ENCODE assay signal across 8 mouse cellular contexts in genomic region chr5:137314193-137315083, GRCm38 (mm10). TPM values are rescaled to one million over a fixed set of nuclear protein-coding genes. Genes with fewer than 3 reads are reported as not detected.
DNase-seq lines count a peak whose midpoint lies in the region; ATAC-seq lines count a peak whose summit lies in the region.

Gene Trip6 (minus strand): TSS chr5:137314404.

- H3K4me2 ChIP-seq in forebrain, embryonic 15.5 days (replicated peaks), result peak within 1 kb of the TSS; percentile 62

- peak; percentile 88 for ATAC-seq in forebrain, embryonic 15.5 days (replicated peaks)

- H3K4me1 ChIP-seq in forebrain, embryonic 15.5 days, result peaks cover 27% of the 10 kb centered on the region

- H3K36me3 ChIP-seq in forebrain, embryonic 15.5 days, result peaks cover 6% of the 10 kb centered on the region

- intact Hi-C loops in heart, postnatal 25 days (cut with DNase I), result no loop called here

- no peaks in the 10 kb centered on the region for H3K27me3 ChIP-seq in forebrain, embryonic 15.5 days

- peak within 1 kb of the TSS; percentile 38 for H3K4me3 ChIP-seq in forebrain, embryonic 15.5 days

- H3K9ac ChIP-seq in forebrain, embryonic 15.5 days (replicated peaks), result peak within 1 kb of the TSS; percentile 53

- H3K27ac ChIP-seq in forebrain, embryonic 15.5 days (replicated peaks), result peak within 1 kb of the TSS; percentile 69

- peak; percentile 99 for DNase-seq in NIH3T3 (ENCODE audit: low read depth)
- peak; percentile 90 for DNase-seq in adrenal gland, postnatal 25 days
- DNase-seq in heart, postnatal 25 days (ENCODE audit: low spot score), result peak; percentile 83
- DNase-seq in kidney, postnatal 4 days, result peak; percentile 97 to 98
- DNase-seq in lung, postnatal 25 days (ENCODE audit: low spot score), result peak; percentile 86
- DNase-seq in right cerebral cortex, postnatal 14 days, result peak; percentile 72
- DNase-seq in thymus, postnatal 14 days, result no peak

- H3K9me3 ChIP-seq in forebrain, embryonic 15.5 days, result no peaks in the 10 kb centered on the region

- WGBS in forebrain, embryonic 15.5 days, result 14% methylated on average over 29 of the region's 30 CpGs

RNA-seq across cellular contexts. Expression of gene Trip6, which starts in this region (rescaled TPM):
- total RNA-seq in adrenal gland, postnatal 25 days (2021), result 32.3 and 40.8 TPM in 2 replicates
- polyA plus RNA-seq in forebrain, embryonic 15.5 days (2015; fragmentation: Nextera tagmentation; extraction: Ambion mirVana), result 19.1 and 21.1 TPM in 2 replicates
- 10 to 100 TPM; 10.8 to 13.3 TPM for total RNA-seq in heart, postnatal 25 days (2021)
